Mouse (Mus musculus) embryonic fibroblast, embryonic 13.5 days (primary cell): ENCODE results near the gene Smug1.

Experiments
- CTCF ChIP-seq: IDR thresholded peaks from 2 replicates; pipeline ENCODE4 v1.5.1; 2011; ENCODE audit warnings: mild to moderate bottlenecking, control low read depth, low read length, moderate library complexity, borderline replicate concordance; ENCODE audit not compliant: insufficient read depth
- POLR2A ChIP-seq: IDR thresholded peaks from 2 replicates; pipeline ENCODE4 v1.6.1; 2011; ENCODE audit warnings: low read depth, mild to moderate bottlenecking, control low read depth, low read length, moderate library complexity

DNA sequence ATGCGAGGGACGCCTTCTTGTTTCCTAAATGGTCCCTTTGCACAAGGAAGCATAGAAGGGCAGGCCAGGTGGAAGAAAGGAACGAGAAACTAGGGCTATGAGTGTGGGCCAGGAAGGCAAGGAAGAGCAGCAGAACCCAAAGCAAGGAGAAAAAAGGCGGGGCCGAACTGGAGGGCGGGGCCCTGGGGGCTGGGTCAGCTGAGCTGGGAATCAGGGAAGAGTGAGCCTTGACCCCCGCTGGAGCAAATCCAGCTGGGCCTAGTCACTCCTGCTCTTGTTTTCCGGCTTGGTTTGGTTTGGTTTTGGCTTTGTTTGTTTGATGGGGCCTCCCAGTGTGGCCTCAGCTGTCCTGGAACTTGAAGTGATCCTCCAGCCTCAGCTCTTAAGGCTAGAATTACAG is 4.4 kb upstream of the Smug1 start:
- no peak for TF ChIP-seq POLR2A
- no peak for TF ChIP-seq CTCF
